8 mouse cellular contexts compared by ENCODE assay signal in genomic region chr7:109968924-109969450, GRCm38 (mm10). TPM values are rescaled to one million over a fixed set of nuclear protein-coding genes. Genes with fewer than 3 reads are reported as not detected.
DNase-seq lines count a peak whose midpoint lies in the region; ATAC-seq and TF ChIP-seq lines count a peak whose summit lies in the region.

No protein-coding gene starts in this region.

- peaks cover 2 to 7% of the 10 kb centered on the region in 2 experiments; a peak in 2 of 4 replicates for H3K4me1 ChIP-seq in MEL (ENCODE audit: control insufficient read depth in 1 of 2, insufficient read depth in 2 of 2, low read length in 2 of 2)
- H3K4me1 ChIP-seq in limb, embryonic 13.5 days: peaks cover 15% of the 10 kb centered on the region

- peak; percentile 85 for ATAC-seq in limb, embryonic 13.5 days (ENCODE audit: low FRiP score, low read depth)

- H3K27me3 ChIP-seq in MEL (ENCODE audit: control insufficient read depth in 1 of 2, insufficient read depth in 2 of 2, low read length in 2 of 2): no peaks in the 10 kb centered on the region
- H3K27me3 ChIP-seq in limb, embryonic 13.5 days: no peaks in the 10 kb centered on the region

- no peaks in the 10 kb centered on the region for H3K9me3 ChIP-seq in MEL (replicated peaks; ENCODE audit: insufficient read depth, low read length)
- no peaks in the 10 kb centered on the region for H3K9me3 ChIP-seq in limb, embryonic 13.5 days

- TF ChIP-seq RAD21 in MEL (IDR thresholded peaks at IDR 0.05; ENCODE audit: low read depth, low read length): peak; percentile 14; the same call in 1 of the 2 replicates

- no peaks in the 10 kb centered on the region for H3K79me2 ChIP-seq in MEL (ENCODE audit: control insufficient read depth, insufficient read depth, low read length, poor library complexity)

- no peak for TF ChIP-seq POLR2A in MEL (IDR thresholded peaks at IDR 0.05; ENCODE audit: control insufficient read depth in 1 of 2, insufficient read depth in 1 of 2, low read depth in 1 of 2, low read length in 2 of 2, poor library complexity in 1 of 2)

- no peak for TF ChIP-seq EP300 in MEL (IDR thresholded peaks at IDR 0.05; ENCODE audit: low read depth in 1 of 2, low read length in 2 of 2)

- intact Hi-C loops in heart, postnatal 25 days (cut with DNase I): no loop called here
- intact Hi-C loops in heart, postnatal 14 days (cut with DNase I): loop anchor here (5.0 to 10.0 kb wide), 2 partner anchors 174 to 262 kb away; no protein-coding TSS in a partner anchor

- peak in 2 of 3 experiments; percentile 18 to 40; a peak in 3 of 6 replicates for TF ChIP-seq CTCF in MEL (IDR thresholded peaks at IDR 0.05 in 2 of 3, conservative IDR thresholded peaks at IDR 0.05 in 1 of 3; ENCODE audit: control insufficient read depth in 1 of 3, insufficient read depth in 1 of 3, low read depth in 2 of 3, low read length in 3 of 3, poor library complexity in 1 of 3, severe bottlenecking in 1 of 3)

- 0% methylated on average over 1 of the region's 2 CpGs for WGBS in limb, embryonic 13.5 days

- no peak overlapping the region for H3K27ac ChIP-seq in MEL (ENCODE audit: control insufficient read depth, low read depth, low read length)
- peak overlapping the region; percentile 75; the same call in 1 of the 2 replicates for H3K27ac ChIP-seq in limb, embryonic 13.5 days

- H3K4me2 ChIP-seq in limb, embryonic 13.5 days (replicated peaks): 0 out of 2 replicates have a peak overlapping the region, but pooled peaks have one; percentile 19

- H3K36me3 ChIP-seq in MEL (ENCODE audit: control insufficient read depth in 1 of 2, insufficient read depth in 2 of 2, low read length in 2 of 2): peaks cover 5 to 6% of the 10 kb centered on the region in 2 experiments; a peak in 3 of 4 replicates
- H3K36me3 ChIP-seq in limb, embryonic 13.5 days: peaks cover 11% of the 10 kb centered on the region

- no peak overlapping the region for H3K4me3 ChIP-seq in MEL (ENCODE audit: control insufficient read depth in 1 of 2, insufficient read depth in 1 of 2, low read depth in 2 of 2, low read length in 2 of 2)
- H3K4me3 ChIP-seq in limb, embryonic 13.5 days: no peak overlapping the region

- no peak overlapping the region for H3K9ac ChIP-seq in MEL (ENCODE audit: control insufficient read depth, low read depth, low read length, poor library complexity, severe bottlenecking)
- H3K9ac ChIP-seq in limb, embryonic 13.5 days: no peak overlapping the region

- peak; percentile 46 for DNase-seq in heart, adult 8-10 months (ENCODE audit: low spot score)
- DNase-seq in heart, postnatal 25 days (ENCODE audit: low spot score): no peak
- peak; percentile 47 for DNase-seq in MEL (ENCODE audit: low read depth, low spot score)
- DNase-seq in cerebellum, postnatal 14 days: peak; percentile 85 to 91
- peak; percentile 42 to 64 for DNase-seq in heart, postnatal 14 days
- peak; percentile 96 for DNase-seq in retina, postnatal 1 day
- no peak for DNase-seq in right cerebral cortex, adult 2 months (ENCODE audit: low spot score in 2 of 2)

TF ChIP-seq in MEL, 35 proteins besides CTCF, POLR2A, EP300 and RAD21:
- no peak for TF ChIP-seq MAZ (IDR thresholded peaks at IDR 0.05; ENCODE audit: low read depth, low read length)
- peak; percentile 13; the same call in 1 of the 2 replicates for TF ChIP-seq SMC3 (IDR thresholded peaks at IDR 0.05; ENCODE audit: low read depth, low read length)

RNA-seq across cellular contexts. Expression of gene Dennd5a, which starts 8.7 kb away (rescaled TPM):
- total RNA-seq in heart, adult 8-10 months (2022): 100 to 1,000 TPM; 128 to 158 (median 144) TPM
- total RNA-seq in heart, postnatal 25 days (2021): 100 to 1,000 TPM; 144 to 148 TPM
- 33.1 and 40.5 TPM in 2 replicates for total RNA-seq in MEL (2012; rRNA removed)
- 10 to 100 TPM; 64.4 to 78.8 TPM for polyA plus RNA-seq in MEL (2012; ENCODE audit: insufficient read depth in 1 of 2, insufficient read length in 2 of 2, low read depth in 1 of 2, low replicate concordance in 2 of 2, missing spikeins in 1 of 2)
- 100 to 1,000 TPM; 151 to 158 TPM for total RNA-seq in heart, postnatal 14 days (2021)
- polyA plus RNA-seq in limb, embryonic 13.5 days (2015; fragmentation: Nextera tagmentation; extraction: Ambion mirVana): 42.4 and 42.7 TPM in 2 replicates

RNA-seq across cellular contexts. Expression of gene Tmem41b, which starts 17.7 kb away (rescaled TPM):
- total RNA-seq in heart, adult 8-10 months (2022): 10 to 100 TPM; 41.0 to 55.2 (median 45.0) TPM
- 10 to 100 TPM; 45.8 to 56.8 TPM for total RNA-seq in heart, postnatal 25 days (2021)
- total RNA-seq in MEL (2012; rRNA removed): 80.6 and 86.9 TPM in 2 replicates
- 10 to 100 TPM in 1 of 2 experiments, not detected in 1; 45.9 TPM for polyA plus RNA-seq in MEL (2012; ENCODE audit: insufficient read depth in 1 of 2, insufficient read length in 2 of 2, low read depth in 1 of 2, low replicate concordance in 2 of 2, missing spikeins in 1 of 2)
- 10 to 100 TPM; 46.6 to 47.7 TPM for total RNA-seq in heart, postnatal 14 days (2021)
- polyA plus RNA-seq in limb, embryonic 13.5 days (2015; fragmentation: Nextera tagmentation; extraction: Ambion mirVana): 74.0 and 75.1 TPM in 2 replicates

RNA-seq across cellular contexts. Expression of gene Ipo7, which starts 49.1 kb away (rescaled TPM):
- total RNA-seq in heart, adult 8-10 months (2022): 10 to 100 TPM; 88.7 to 97.8 (median 95.2) TPM
- total RNA-seq in heart, postnatal 25 days (2021): 100 to 1,000 TPM in 1 of 2 experiments, 10 to 100 TPM in 1; 98.6 to 101 TPM
- total RNA-seq in MEL (2012; rRNA removed): 139 and 145 TPM in 2 replicates
- 100 to 1,000 TPM; 111 to 172 TPM for polyA plus RNA-seq in MEL (2012; ENCODE audit: insufficient read depth in 1 of 2, insufficient read length in 2 of 2, low read depth in 1 of 2, low replicate concordance in 2 of 2, missing spikeins in 1 of 2)
- total RNA-seq in heart, postnatal 14 days (2021): 10 to 100 TPM; 85.3 to 98.7 TPM
- polyA plus RNA-seq in limb, embryonic 13.5 days (2015; fragmentation: Nextera tagmentation; extraction: Ambion mirVana): 38.6 and 45.5 TPM in 2 replicates

Comparison
In these comparisons a context has a peak if more than half of its experiments do, and no peak if none do; other contexts are left out.
1. DNase-seq: peak in heart, adult 8-10 months (single experiment), MEL (single experiment), cerebellum, postnatal 14 days (2 of 2), heart, postnatal 14 days (2 of 2) and retina, postnatal 1 day (single experiment); none in heart, postnatal 25 days (single experiment) and right cerebral cortex, adult 2 months (0 of 2).